Mouse (Mus musculus) kidney, embryonic 16.5 days (tissue): ENCODE results near the gene Dus1l. TPM values are rescaled to one million over a fixed set of nuclear protein-coding genes. Genes with fewer than 3 reads are reported as not detected.
"Not testable (repeated sequence)": the region's sequence is repeated elsewhere in the genome, so short reads cannot be mapped to it uniquely, and the experiment has no call there.

Experiments used
- ATAC-seq: fragments of 200-750 bp; cut with Nextera tagmentation; 2 replicates; pipeline ENCODE4 v1.8.0; 2017; ENCODE audit warnings: moderate TSS enrichment; ENCODE audit not compliant: low FRiP score, low TSS enrichment
- H3K27ac ChIP-seq: fragments of 300-500 bp; sonication (generic); 2 replicates; pipeline ENCODE4 v1.5.1; 2014; ENCODE audit warnings: low read length
- H3K27me3 ChIP-seq: fragments of 300-500 bp; sonication (generic); 2 replicates; pipeline ENCODE4 v1.6.1; 2014; ENCODE audit warnings: low read length, control low read depth, mixed read lengths; ENCODE audit not compliant: insufficient read depth
- H3K36me3 ChIP-seq: fragments of 300-500 bp; sonication (generic); 2 replicates; pipeline ENCODE4 v1.6.1; 2014; ENCODE audit warnings: low read length, control low read depth, mixed read lengths; ENCODE audit not compliant: insufficient read depth
- H3K4me1 ChIP-seq: fragments of 300-500 bp; sonication (generic); 2 replicates; pipeline ENCODE4 v1.6.1; 2014; ENCODE audit warnings: low read length, control low read depth, mixed read lengths; ENCODE audit not compliant: insufficient read depth
- H3K4me2 ChIP-seq: fragments of 300-500 bp; sonication (generic); replicated peaks from 2 replicates; pipeline ENCODE4 v1.6.1; 2014; ENCODE audit warnings: low read depth, low read length
- H3K4me3 ChIP-seq: fragments of 300-500 bp; sonication (generic); 2 replicates; pipeline ENCODE4 v1.5.1; 2014; ENCODE audit warnings: mild to moderate bottlenecking, low read length
- H3K9ac ChIP-seq: fragments of 300-500 bp; sonication (generic); replicated peaks from 2 replicates; pipeline ENCODE4 v1.6.1; 2014; ENCODE audit warnings: low read length
- H3K9me3 ChIP-seq: fragments of 300-500 bp; sonication (generic); 2 replicates; pipeline ENCODE4 v1.6.1; 2016; ENCODE audit warnings: low read length, control low read depth
- WGBS: fragments of 180-500 bp; shearing (Covaris S2); extraction: QIAGEN DNeasy Blood & Tissue Kit; methylation state at CpG from one replicate; pipeline ENCODE4 v1.1.7; 2014; 5-methylcytosine and 5-hydroxymethylcytosine counted together
- polyA plus RNA-seq: library from polyadenylated mRNA; unstranded; fragments of >200 nt; fragmentation: Nextera tagmentation; extraction: Ambion mirVana; gene quantifications from 2 replicates; pipeline ENCODE4 v1.2.1, GENCODE M21; 2015

Dus1l gene
- polyA plus RNA-seq, 1 experiment from 2014 or later: 91.0 TPM

- no peaks in the 10 kb centered on the region for H3K27me3 ChIP-seq
- H3K9ac ChIP-seq: peak overlapping the region; percentile 42
- peak overlapping the region; percentile 23; the same call in 1 of the 2 replicates for H3K4me2 ChIP-seq
- no peaks in the 10 kb centered on the region for H3K36me3 ChIP-seq
- 10% methylated on average over 10 of the region's 10 CpGs for WGBS
- H3K27ac ChIP-seq: peak overlapping the region; percentile 43
- ATAC-seq: peak; percentile 82
- no peaks in the 10 kb centered on the region for H3K9me3 ChIP-seq
- H3K4me1 ChIP-seq: peaks cover 14% of the 10 kb centered on the region
- no peak overlapping the region for H3K4me3 ChIP-seq
Measured at GRCm38 (mm10) chr11:120800061-120800904, 4.1 kb upstream of the Dus1l start.

GRCm38 (mm10) chr11:120799316-120799890 is 3.2 kb upstream of the Dus1l start:
- Histone ChIP-seq H3K36me3 (peaks cover 4% of the 10 kb centered on the region; the same call in 1 of the 2 replicates), H3K27ac (peak overlapping the region; percentile 43; the same call in 1 of the 2 replicates), H3K4me2 (no peak overlapping the region), H3K27me3 (no peaks in the 10 kb centered on the region), H3K4me3 (no peak overlapping the region), H3K9ac (peak overlapping the region; percentile 42; the same call in 1 of the 2 replicates), H3K4me1 (peaks cover 22% of the 10 kb centered on the region), H3K9me3 (no peaks in the 10 kb centered on the region)
- WGBS: 58% methylated on average over 6 of the region's 6 CpGs
- no peak for ATAC-seq

GRCm38 (mm10) chr11:120798244-120798643 is 2.0 kb upstream of the Dus1l start:
- Histone ChIP-seq H3K9ac (no peak overlapping the region), H3K4me3 (no peak overlapping the region), H3K4me2 (no peak overlapping the region), H3K4me1 (peaks cover 22% of the 10 kb centered on the region), H3K36me3 (peaks cover 15% of the 10 kb centered on the region), H3K27ac (no peak overlapping the region), H3K9me3 (no peaks in the 10 kb centered on the region), H3K27me3 (no peaks in the 10 kb centered on the region)
- 88% methylated on average over 3 of the region's 3 CpGs for WGBS
- no peak for ATAC-seq

GRCm38 (mm10) chr11:120796614-120796946 is 377 bp upstream of the Dus1l start:
- no peaks in the 10 kb centered on the region for H3K9me3 ChIP-seq
- peak; percentile 30 for ATAC-seq
- peaks cover 22% of the 10 kb centered on the region for H3K4me1 ChIP-seq
- no peaks in the 10 kb centered on the region for H3K27me3 ChIP-seq
- H3K9ac ChIP-seq: peak overlapping the region; percentile 95
- peaks cover 29% of the 10 kb centered on the region for H3K36me3 ChIP-seq
- peak overlapping the region; percentile 83 for H3K27ac ChIP-seq
- WGBS: 23% methylated on average over 8 of the region's 8 CpGs
- peak overlapping the region; percentile 94 for H3K4me3 ChIP-seq
- H3K4me2 ChIP-seq: peak overlapping the region; percentile 45

GRCm38 (mm10) chr11:120792652-120793051 is 3.6 kb downstream of the Dus1l start:
- H3K36me3 ChIP-seq: peaks cover 63% of the 10 kb centered on the region
- H3K27ac ChIP-seq: no peak overlapping the region
- no peak overlapping the region for H3K4me3 ChIP-seq
- no peak for ATAC-seq
- H3K27me3 ChIP-seq: no peaks in the 10 kb centered on the region
- 94% methylated on average over 9 of the region's 9 CpGs for WGBS
- no peak overlapping the region for H3K9ac ChIP-seq
- H3K9me3 ChIP-seq: no peaks in the 10 kb centered on the region
- H3K4me1 ChIP-seq: peaks cover 16% of the 10 kb centered on the region
- no peak overlapping the region for H3K4me2 ChIP-seq

GRCm38 (mm10) chr11:120789810-120790209 is 6.4 kb downstream of the Dus1l start:
- Histone ChIP-seq H3K27me3 (no peaks in the 10 kb centered on the region), H3K9ac (no peak overlapping the region), H3K36me3 (peaks cover 76% of the 10 kb centered on the region), H3K4me1 (peaks cover 14% of the 10 kb centered on the region), H3K9me3 (no peaks in the 10 kb centered on the region), H3K27ac (no peak overlapping the region), H3K4me3 (no peak overlapping the region), H3K4me2 (no peak overlapping the region)
- WGBS: 89% methylated on average over 3 of the region's 3 CpGs
- ATAC-seq: no peak

- H3K27me3 ChIP-seq: no peaks in the 10 kb centered on the region
- H3K9ac ChIP-seq: no peak overlapping the region
- H3K4me2 ChIP-seq: no peak overlapping the region
- 88% methylated on average over 4 of the region's 4 CpGs for WGBS
- H3K4me3 ChIP-seq: no peak overlapping the region
- no peak overlapping the region for H3K27ac ChIP-seq
- H3K4me1 ChIP-seq: peaks cover 11% of the 10 kb centered on the region
- peaks cover 72% of the 10 kb centered on the region for H3K36me3 ChIP-seq
- H3K9me3 ChIP-seq: no peaks in the 10 kb centered on the region
- no peak for ATAC-seq
Measured at GRCm38 (mm10) chr11:120789355-120789754, 6.8 kb downstream of the Dus1l start.

- WGBS: 61% methylated on average over 9 of the region's 10 CpGs
- not testable (repeated sequence) for H3K4me3 ChIP-seq, H3K27ac ChIP-seq, H3K4me2 ChIP-seq, H3K9me3 ChIP-seq, H3K9ac ChIP-seq, H3K27me3 ChIP-seq
- peaks cover 13% of the 10 kb centered on the region for H3K4me1 ChIP-seq
- ATAC-seq: peak; percentile 37; the same call in 1 of the 2 replicates
- H3K36me3 ChIP-seq: peaks cover 64% of the 10 kb centered on the region
Measured at GRCm38 (mm10) chr11:120788460-120788859, 7.7 kb downstream of the Dus1l start.

- WGBS: 32% methylated on average over 9 of the region's 9 CpGs
Measured at GRCm38 (mm10) chr11:120785145-120785544, 11.1 kb downstream of the Dus1l start.

More at GRCm38 (mm10) chr11:120785145-120785544, 11.1 kb downstream of the Dus1l start:
- ATAC-seq: no peak
- Histone ChIP-seq H3K4me2 (peak overlapping the region; percentile 97), H3K27me3 (no peaks in the 10 kb centered on the region; the same call in 1 of the 2 replicates), H3K36me3 (peaks cover 33% of the 10 kb centered on the region), H3K4me3 (peak overlapping the region; percentile 98), H3K4me1 (peaks cover 16% of the 10 kb centered on the region), H3K9me3 (no peaks in the 10 kb centered on the region), H3K27ac (no peak overlapping the region), H3K9ac (peak overlapping the region; percentile 82)
